Mouse (Mus musculus) erythroblast, embryonic 14.5 days (primary cell): ENCODE data around the gene Tenm4.

Experiments used
- GATA1 ChIP-seq: IDR thresholded peaks from 2 replicates; pipeline ENCODE4 v1.6.1; 2012; ENCODE audit warnings: low read length, inconsistent platforms, mixed read lengths
- TAL1 ChIP-seq: IDR thresholded peaks from 3 replicates; pipeline ENCODE4 v1.6.1; 2012; ENCODE audit warnings: low read length, inconsistent platforms, mixed read lengths

GRCm38 (mm10) chr7:96551809-96552208 is 380.8 kb downstream of the Tenm4 start:
- TF ChIP-seq GATA1 (no peak), TAL1 (no peak)
